Mouse (Mus musculus) liver, embryonic 14.5 days (tissue): ENCODE data around the gene Ghrh.

Experiments
- CTCF ChIP-seq: IDR thresholded peaks from 2 replicates; pipeline ENCODE4 v1.5.1; 2016; ENCODE audit warnings: antibody characterized with exemption, low read depth, control low read depth
- EP300 ChIP-seq: IDR thresholded peaks from 2 replicates; pipeline ENCODE4 v1.6.1; 2016; ENCODE audit warnings: antibody characterized with exemption, low read depth

- TF ChIP-seq CTCF (no peak), EP300 (no peak)
Observed at GRCm38 (mm10) chr2:157342328-157342926, 4.9 kb downstream of the Ghrh start.
